Mouse (Mus musculus) spleen, adult 2 months (tissue): Measurements from ENCODE around the gene Slc25a42. TPM values are rescaled to one million over a fixed set of nuclear protein-coding genes. Genes with fewer than 3 reads are reported as not detected.
"Not testable (repeated sequence)": the region's sequence is repeated elsewhere in the genome, so short reads cannot be mapped to it uniquely, and the experiment has no call there.

Experiments
- DNase-seq, 2 experiments: peaks; one replicate each; pipeline versions ENCODE4 v3.0.0 to v3.0.0-alpha.2; 2012 to 2021; ENCODE audit warnings: low spot score in 2 of 2, low read depth in 1 of 2
- H3K27ac ChIP-seq: fragments of 200-500 bp; 2 replicates; pipeline ENCODE4 v1.5.1; 2012; ENCODE audit warnings: low read length, inconsistent platforms; ENCODE audit not compliant: insufficient read depth
- H3K27me3 ChIP-seq: fragments of 200-500 bp; 2 replicates; pipeline ENCODE4 v1.6.1; 2012; ENCODE audit warnings: mild to moderate bottlenecking, moderate library complexity, low read length, inconsistent platforms; ENCODE audit not compliant: control insufficient read depth, insufficient read depth
- H3K36me3 ChIP-seq: fragments of 200-500 bp; 2 replicates; pipeline ENCODE4 v1.6.1; 2012; ENCODE audit warnings: mild to moderate bottlenecking, low read length, inconsistent platforms; ENCODE audit not compliant: control insufficient read depth, insufficient read depth
- H3K4me1 ChIP-seq: fragments of 200-500 bp; 2 replicates; pipeline ENCODE4 v1.6.1; 2011; ENCODE audit warnings: inconsistent platforms; ENCODE audit not compliant: control insufficient read depth, insufficient read depth, insufficient read length
- H3K4me3 ChIP-seq: fragments of 200-500 bp; 2 replicates; pipeline ENCODE4 v1.5.1; 2011; ENCODE audit warnings: mild to moderate bottlenecking, inconsistent platforms; ENCODE audit not compliant: insufficient read depth, insufficient read length; ENCODE audit errors: extremely low read depth
- CTCF ChIP-seq: fragments of 200-500 bp; IDR thresholded peaks from 2 replicates; pipeline ENCODE4 v1.5.1; 2011; ENCODE audit warnings: mild to moderate bottlenecking, inconsistent platforms; ENCODE audit not compliant: insufficient read depth, insufficient read length, insufficient replicate concordance; ENCODE audit errors: extremely low read depth
- POLR2A ChIP-seq: fragments of 200-500 bp; IDR thresholded peaks from 2 replicates; pipeline ENCODE4 v1.6.1; 2011; ENCODE audit warnings: low read depth, low read length, inconsistent platforms
- WGBS: fragments of 180-500 bp; shearing (Covaris S2); methylation state at CpG from one replicate; pipeline ENCODE4 v1.1.7; 2018; 5-methylcytosine and 5-hydroxymethylcytosine counted together
- polyA plus RNA-seq: library from polyadenylated mRNA; depleted of rRNA; stranded (reverse); fragments of >200 nt; gene quantifications from 2 replicates; pipeline ENCODE4 v1.2.3, GENCODE M21; 2012

The Slc25a42 gene
- polyA plus RNA-seq, 1 experiment, result 16.4 TPM

- Histone ChIP-seq H3K27me3 (no peaks in the 10 kb centered on the region), H3K4me1 (no peaks in the 10 kb centered on the region), H3K36me3 (peaks cover 4% of the 10 kb centered on the region), H3K27ac (no peak overlapping the region), H3K4me3 (no peak overlapping the region)
- no peak for TF ChIP-seq POLR2A
- TF ChIP-seq CTCF, result peak; percentile 48; the same call in 1 of the 2 replicates
- 68% methylated on average over 6 of the region's 6 CpGs for WGBS
- DNase-seq, result no peak
Measured at GRCm38 (mm10) chr8:70223341-70223740, 11.2 kb upstream of the Slc25a42 start.

- DNase-seq, result no peak
- WGBS, result 92% methylated on average over 12 of the region's 12 CpGs
- H3K36me3 ChIP-seq, result peaks cover 4% of the 10 kb centered on the region
Measured at GRCm38 (mm10) chr8:70222041-70222440, 9.9 kb upstream of the Slc25a42 start.

DNA sequence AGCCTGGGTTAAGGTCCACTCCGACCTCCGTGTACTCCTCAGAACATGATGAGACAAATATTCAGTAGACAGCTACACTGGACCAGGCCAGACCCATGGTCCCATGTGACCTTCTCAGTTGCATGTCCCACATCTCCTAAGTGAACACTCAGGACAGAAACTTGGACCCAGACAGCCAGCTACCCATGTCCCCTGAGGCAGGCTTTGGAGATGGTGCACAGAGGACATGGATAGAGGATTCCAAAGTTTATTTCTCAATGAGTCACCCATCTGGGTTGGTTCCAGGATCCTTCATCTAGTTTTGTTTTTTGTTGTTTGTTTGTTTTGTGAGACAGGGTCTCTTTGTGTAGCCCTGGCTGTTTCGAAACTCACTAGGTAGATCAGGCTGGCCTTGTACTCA, 8.8 kb upstream of the Slc25a42 start:
- Histone ChIP-seq H3K4me1 (no peaks in the 10 kb centered on the region), H3K27me3 (no peaks in the 10 kb centered on the region), H3K4me3 (no peak overlapping the region), H3K36me3 (peaks cover 4% of the 10 kb centered on the region), H3K27ac (no peak overlapping the region)
- no peak for TF ChIP-seq CTCF
- no peak for TF ChIP-seq POLR2A
- WGBS, result 96% methylated on average over 3 of the region's 3 CpGs
- no peak for DNase-seq

More at GRCm38 (mm10) chr8:70222041-70222440, 9.9 kb upstream of the Slc25a42 start:
- no peak overlapping the region for H3K27ac ChIP-seq
- no peak overlapping the region for H3K4me3 ChIP-seq
- H3K4me1 ChIP-seq, result no peaks in the 10 kb centered on the region
- no peaks in the 10 kb centered on the region for H3K27me3 ChIP-seq
- TF ChIP-seq CTCF (no peak), POLR2A (no peak)

GRCm38 (mm10) chr8:70220236-70220840, 8.2 kb upstream of the Slc25a42 start:
- Histone ChIP-seq H3K27me3 (no peaks in the 10 kb centered on the region), H3K36me3 (peaks cover 4% of the 10 kb centered on the region), H3K4me1 (no peaks in the 10 kb centered on the region), H3K27ac (no peak overlapping the region), H3K4me3 (no peak overlapping the region)
- 87% methylated on average over 8 of the region's 8 CpGs for WGBS
- no peak for TF ChIP-seq CTCF
- no peak for TF ChIP-seq POLR2A
- no peak for DNase-seq

DNA sequence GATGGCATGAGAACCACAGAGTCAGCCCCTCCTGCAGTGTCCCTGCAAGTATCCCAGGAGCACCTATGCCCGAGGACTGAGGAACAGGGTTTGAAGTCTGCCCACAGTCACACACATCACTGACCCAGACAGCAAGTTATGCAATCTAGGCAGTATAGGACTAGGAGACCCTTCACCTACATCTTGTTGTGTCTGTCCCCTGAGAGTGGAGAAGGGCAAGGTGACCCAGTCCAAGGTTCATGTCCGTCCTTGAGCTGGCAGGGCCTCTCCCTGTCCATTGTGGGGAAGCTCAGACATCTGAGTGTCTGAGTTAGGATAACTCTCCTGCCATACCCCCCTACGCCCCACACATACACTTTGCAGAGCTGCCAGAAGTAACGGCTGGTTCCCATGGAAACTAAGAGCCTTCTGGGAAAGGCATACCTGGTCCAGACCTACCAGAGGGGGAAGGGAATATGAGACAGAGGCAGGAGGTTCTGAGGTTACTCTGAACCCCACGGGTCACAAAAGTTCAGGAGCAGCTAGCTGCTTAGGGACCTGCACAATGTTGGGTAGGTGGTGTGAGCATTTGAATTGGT, 7.1 kb upstream of the Slc25a42 start:
- H3K36me3 ChIP-seq, result no peaks in the 10 kb centered on the region
- no peak overlapping the region for H3K27ac ChIP-seq
- H3K27me3 ChIP-seq, result no peaks in the 10 kb centered on the region
- TF ChIP-seq CTCF, result no peak
- no peak for TF ChIP-seq POLR2A
- 72% methylated on average over 5 of the region's 5 CpGs for WGBS
- no peaks in the 10 kb centered on the region for H3K4me1 ChIP-seq
- no peak overlapping the region for H3K4me3 ChIP-seq
- no peak for DNase-seq

- H3K27me3 ChIP-seq, result no peaks in the 10 kb centered on the region
- H3K27ac ChIP-seq, result no peak overlapping the region
- no peak for DNase-seq
- no peaks in the 10 kb centered on the region for H3K36me3 ChIP-seq
- TF ChIP-seq POLR2A (no peak), CTCF (no peak)
- no peak overlapping the region for H3K4me3 ChIP-seq
- H3K4me1 ChIP-seq, result no peaks in the 10 kb centered on the region
Measured at GRCm38 (mm10) chr8:70217441-70217840, 5.3 kb upstream of the Slc25a42 start.

- H3K27me3 ChIP-seq, result no peaks in the 10 kb centered on the region
- no peaks in the 10 kb centered on the region for H3K4me1 ChIP-seq
- no peak for TF ChIP-seq POLR2A
- no peak for TF ChIP-seq CTCF
- no peak overlapping the region for H3K27ac ChIP-seq
- no peaks in the 10 kb centered on the region for H3K36me3 ChIP-seq
- H3K4me3 ChIP-seq, result no peak overlapping the region
- DNase-seq, result no peak
- WGBS, result 86% methylated on average over 1 of the region's 1 CpGs
Measured at GRCm38 (mm10) chr8:70216566-70216965, 4.5 kb upstream of the Slc25a42 start.

- H3K4me3 ChIP-seq, H3K27me3 ChIP-seq, H3K4me1 ChIP-seq, H3K36me3 ChIP-seq, H3K27ac ChIP-seq, DNase-seq: not testable (repeated sequence)
- WGBS, result 90% methylated on average over 3 of the region's 3 CpGs
Measured at GRCm38 (mm10) chr8:70216161-70216560, 4.1 kb upstream of the Slc25a42 start.
